Mouse (Mus musculus): ENCODE data around the gene Plekhm3. TPM values are rescaled to one million over a fixed set of nuclear protein-coding genes. Genes with fewer than 3 reads are reported as not detected.
"Not testable (repeated sequence)": the region's sequence is repeated elsewhere in the genome, so short reads cannot be mapped to it uniquely, and the experiment has no call there.

The Plekhm3 gene
- polyA plus RNA-seq (2015; fragmentation: Nextera tagmentation; extraction: Ambion mirVana), result 7.5 and 9.4 TPM in 2 replicates

- Histone ChIP-seq H3K27ac (peak within 1 kb of the TSS; percentile 76), H3K9ac (peak within 1 kb of the TSS; percentile 91), H3K4me3 (peak within 1 kb of the TSS; percentile 83), H3K9me3 (replicated peaks) (no peaks in the 10 kb centered on the region), H3K4me2 (peak within 1 kb of the TSS; percentile 61), H3K36me3 (ENCODE audit: poor library complexity, severe bottlenecking) (no peaks in the 10 kb centered on the region), H3K27me3 (no peaks in the 10 kb centered on the region), H3K4me1 (0 out of 2 replicates have a peak, but pooled peaks cover 3% of the 10 kb centered on the region)
- ATAC-seq, result peak; percentile 95
- WGBS, result 1% methylated on average over 43 of the region's 43 CpGs
These were observed at the start of gene Plekhm3 for GRCm38 (mm10) chr1:64956479-64956961. Plekhm3 (minus strand) TSS chr1:64956824.

DNA sequence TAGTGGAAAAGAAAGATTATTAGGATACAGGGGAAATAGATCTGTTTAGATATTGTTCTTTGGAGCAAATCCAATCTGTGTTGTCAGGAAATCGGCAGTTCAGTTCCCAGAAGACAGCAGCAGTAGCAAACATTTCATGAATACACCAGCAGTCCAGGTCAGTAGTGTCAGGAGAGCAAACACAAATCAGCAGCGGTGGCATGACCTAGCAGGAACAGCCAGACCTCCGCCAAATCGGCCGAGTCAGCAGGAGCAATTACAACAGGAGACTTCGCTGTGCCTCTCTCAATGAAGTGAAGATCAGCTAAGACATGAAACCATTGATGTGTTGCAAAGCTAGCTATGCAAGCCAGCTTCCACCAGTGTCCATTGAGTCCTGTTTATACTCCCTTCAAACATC, 49.0 kb upstream of the Plekhm3 start:
- Histone ChIP-seq H3K4me3 (no peak overlapping the region), H3K4me1 (no peaks in the 10 kb centered on the region), H3K27me3 (no peaks in the 10 kb centered on the region), H3K9me3 (replicated peaks) (no peaks in the 10 kb centered on the region), H3K27ac (no peak overlapping the region), H3K36me3 (ENCODE audit: poor library complexity, severe bottlenecking) (no peaks in the 10 kb centered on the region), H3K9ac (no peak overlapping the region), H3K4me2 (no peak overlapping the region)
- no peak for ATAC-seq
- 95% methylated on average over 6 of the region's 6 CpGs for WGBS

DNA sequence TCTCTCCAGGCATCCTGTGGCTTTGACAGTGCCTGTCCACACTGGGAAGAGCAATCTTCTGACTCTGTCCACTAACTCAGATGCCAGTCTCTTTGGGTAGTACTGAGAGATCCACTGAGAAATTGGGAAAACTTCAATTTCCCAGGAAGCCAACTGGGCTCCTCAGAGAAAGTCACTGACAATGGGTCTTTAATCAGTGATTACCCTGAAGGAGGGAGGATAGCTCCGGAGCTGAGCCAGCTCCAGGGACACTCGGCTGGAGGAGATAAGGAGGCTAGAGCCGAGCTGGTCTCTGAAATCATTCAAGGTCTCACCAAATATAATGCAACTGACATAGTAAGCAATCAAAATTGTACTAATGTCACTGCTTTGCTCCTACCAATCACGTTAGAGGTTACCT, 47.9 kb upstream of the Plekhm3 start:
- Histone ChIP-seq H3K4me2 (no peak overlapping the region), H3K4me3 (no peak overlapping the region), H3K27me3 (no peaks in the 10 kb centered on the region), H3K9ac (no peak overlapping the region), H3K27ac (no peak overlapping the region), H3K4me1 (no peaks in the 10 kb centered on the region), H3K36me3 (ENCODE audit: poor library complexity, severe bottlenecking) (no peaks in the 10 kb centered on the region), H3K9me3 (replicated peaks) (no peaks in the 10 kb centered on the region)
- 90% methylated on average over 4 of the region's 4 CpGs for WGBS
- ATAC-seq, result no peak

DNA sequence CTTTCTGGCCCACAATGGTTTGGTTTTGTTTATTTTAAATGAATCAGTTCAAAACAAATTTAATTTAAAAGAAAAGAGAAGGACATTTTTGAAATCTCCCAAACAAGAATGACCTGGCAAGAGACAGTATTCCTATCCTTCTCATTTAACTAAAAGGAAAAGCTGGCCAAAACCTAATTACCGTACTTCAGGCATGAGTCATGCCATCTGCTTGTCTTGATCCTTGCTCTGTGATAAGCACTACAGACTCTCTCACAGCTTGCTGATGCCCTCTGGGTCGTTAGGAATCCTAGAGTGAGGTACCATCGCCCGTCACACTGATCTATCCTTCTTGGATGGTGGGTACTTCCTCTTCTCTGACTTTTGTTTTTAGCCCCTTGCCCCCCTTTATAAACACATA, 36.6 kb upstream of the Plekhm3 start:
- Histone ChIP-seq H3K9me3 (replicated peaks) (no peaks in the 10 kb centered on the region), H3K4me1 (no peaks in the 10 kb centered on the region), H3K4me3 (no peak overlapping the region), H3K9ac (no peak overlapping the region), H3K4me2 (no peak overlapping the region), H3K36me3 (ENCODE audit: poor library complexity, severe bottlenecking) (no peaks in the 10 kb centered on the region), H3K27me3 (no peaks in the 10 kb centered on the region), H3K27ac (no peak overlapping the region)
- 76% methylated on average over 4 of the region's 4 CpGs for WGBS
- no peak for ATAC-seq

- no peak for ATAC-seq
- no peaks in the 10 kb centered on the region for H3K36me3 ChIP-seq (ENCODE audit: poor library complexity, severe bottlenecking)
- no peak overlapping the region for H3K27ac ChIP-seq
- no peaks in the 10 kb centered on the region for H3K4me1 ChIP-seq
- no peak overlapping the region for H3K9ac ChIP-seq
- H3K9me3 ChIP-seq (replicated peaks), result no peaks in the 10 kb centered on the region
- no peak overlapping the region for H3K4me3 ChIP-seq
- no peak overlapping the region for H3K4me2 ChIP-seq
- peaks cover 9% of the 10 kb centered on the region; the same call in 1 of the 2 replicates for H3K27me3 ChIP-seq
These were observed 31.6 kb upstream of the Plekhm3 start for GRCm38 (mm10) chr1:64988176-64988575.

DNA sequence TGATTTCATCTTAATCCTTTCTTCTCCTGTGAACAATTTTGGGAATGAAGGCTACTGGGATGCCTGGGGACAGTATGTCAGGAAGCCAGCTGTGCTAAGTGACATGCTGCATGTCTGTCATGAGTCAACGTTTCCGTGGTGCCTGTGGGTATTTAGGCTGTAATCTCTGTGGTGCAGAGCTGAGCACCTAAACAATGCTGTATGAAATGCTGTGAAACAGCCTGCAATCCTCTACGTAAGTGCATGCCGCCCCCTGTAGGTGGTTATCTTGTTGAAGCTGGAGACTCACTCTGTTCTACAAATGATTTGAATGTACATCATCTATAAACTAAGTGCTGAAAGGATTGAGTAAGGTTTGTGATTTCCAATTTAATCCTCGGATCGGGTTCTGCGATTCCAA, 29.5 kb upstream of the Plekhm3 start:
- Histone ChIP-seq H3K4me3 (no peak overlapping the region), H3K36me3 (ENCODE audit: poor library complexity, severe bottlenecking) (no peaks in the 10 kb centered on the region), H3K4me2 (no peak overlapping the region), H3K27ac (no peak overlapping the region), H3K27me3 (peaks cover 14% of the 10 kb centered on the region; the same call in 1 of the 2 replicates), H3K9me3 (replicated peaks) (no peaks in the 10 kb centered on the region), H3K9ac (no peak overlapping the region), H3K4me1 (no peaks in the 10 kb centered on the region)
- WGBS, result 34% methylated on average over 7 of the region's 7 CpGs
- 0 out of 2 replicates have a peak, but pooled peaks have one; percentile 36 for ATAC-seq

DNA sequence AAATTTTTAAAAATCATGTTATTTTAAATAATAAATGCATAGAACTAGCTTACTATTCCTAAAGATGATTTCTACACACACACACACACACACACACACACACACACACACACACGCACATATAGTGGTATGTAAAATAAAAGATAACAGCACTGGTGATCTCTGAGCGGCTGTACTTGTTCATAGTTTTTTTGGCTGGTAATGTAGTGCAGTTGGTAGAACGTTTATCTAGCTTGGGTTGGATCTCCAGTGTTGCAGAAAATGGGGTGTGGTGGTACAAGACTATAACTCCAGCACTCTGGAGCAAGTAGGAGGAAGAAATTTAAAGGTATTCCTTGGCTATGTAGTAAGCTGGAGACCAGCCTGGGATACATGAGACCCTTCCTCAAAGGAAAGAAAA, 26.6 kb upstream of the Plekhm3 start:
- no peak for ATAC-seq
- Histone ChIP-seq H3K9ac (no peak overlapping the region), H3K36me3 (ENCODE audit: poor library complexity, severe bottlenecking) (no peaks in the 10 kb centered on the region), H3K27ac (no peak overlapping the region), H3K4me1 (no peaks in the 10 kb centered on the region), H3K4me2 (no peak overlapping the region), H3K27me3 (peaks cover 34% of the 10 kb centered on the region), H3K4me3 (no peak overlapping the region), H3K9me3 (replicated peaks) (no peaks in the 10 kb centered on the region)
- 81% methylated on average over 3 of the region's 3 CpGs for WGBS

DNA sequence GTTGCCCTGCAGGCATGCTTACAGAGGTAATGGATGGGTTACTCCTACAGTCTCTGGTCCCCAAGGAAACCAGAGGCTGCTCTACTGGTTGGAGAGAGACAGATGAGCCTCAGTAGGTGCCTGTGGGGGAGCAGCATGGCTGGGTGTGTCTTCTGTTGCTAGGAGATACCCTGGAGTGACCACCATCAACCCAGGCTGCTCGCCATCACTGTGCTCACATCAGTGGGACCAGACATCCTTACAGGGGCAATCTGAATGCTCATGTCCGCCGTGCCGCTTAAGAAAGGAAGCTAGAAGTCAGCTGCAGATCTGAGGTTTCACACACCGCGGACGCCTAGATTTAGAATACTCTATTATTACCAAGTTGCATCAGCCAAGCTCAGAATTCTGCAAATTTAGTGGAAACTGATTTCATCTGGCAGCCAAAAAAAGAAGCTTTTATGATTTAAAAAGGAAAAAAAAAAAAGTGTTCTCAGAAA, 21.7 kb upstream of the Plekhm3 start:
- WGBS, result 70% methylated on average over 7 of the region's 7 CpGs
- H3K27me3 ChIP-seq, result peaks cover 64% of the 10 kb centered on the region

GRCm38 (mm10) chr1:64975346-64975745, 18.7 kb upstream of the Plekhm3 start:
- no peak overlapping the region for H3K27ac ChIP-seq
- under 1% methylated on average over 7 of the region's 7 CpGs for WGBS

More for the DNA sequence above, 21.7 kb upstream of the Plekhm3 start:
- ATAC-seq, result no peak
- Histone ChIP-seq H3K9me3 (replicated peaks) (no peaks in the 10 kb centered on the region), H3K27ac (no peak overlapping the region), H3K4me2 (no peak overlapping the region), H3K4me3 (no peak overlapping the region), H3K4me1 (peaks cover 12% of the 10 kb centered on the region), H3K36me3 (ENCODE audit: poor library complexity, severe bottlenecking) (no peaks in the 10 kb centered on the region), H3K9ac (no peak overlapping the region)

GRCm38 (mm10) chr1:64970685-64971084, 14.1 kb upstream of the Plekhm3 start:
- ATAC-seq, result no peak
- H3K36me3 ChIP-seq (ENCODE audit: poor library complexity, severe bottlenecking), result no peaks in the 10 kb centered on the region
- 85% methylated on average over 5 of the region's 5 CpGs for WGBS
- peaks cover 44% of the 10 kb centered on the region for H3K27me3 ChIP-seq
- no peaks in the 10 kb centered on the region for H3K9me3 ChIP-seq (replicated peaks)
- H3K9ac ChIP-seq, result no peak overlapping the region
- H3K4me1 ChIP-seq, result peaks cover 8% of the 10 kb centered on the region
- no peak overlapping the region for H3K4me2 ChIP-seq
- H3K27ac ChIP-seq, result no peak overlapping the region
- no peak overlapping the region for H3K4me3 ChIP-seq

More at GRCm38 (mm10) chr1:64975346-64975745, 18.7 kb upstream of the Plekhm3 start:
- no peaks in the 10 kb centered on the region for H3K36me3 ChIP-seq (ENCODE audit: poor library complexity, severe bottlenecking)
- peak overlapping the region; percentile 16; the same call in 1 of the 2 replicates for H3K9ac ChIP-seq
- ATAC-seq, result peak; percentile 88
- peak overlapping the region; percentile 35 for H3K4me2 ChIP-seq
- no peaks in the 10 kb centered on the region for H3K9me3 ChIP-seq (replicated peaks)
- H3K27me3 ChIP-seq, result peaks cover 81% of the 10 kb centered on the region
- no peak overlapping the region for H3K4me3 ChIP-seq
- H3K4me1 ChIP-seq, result peaks cover 12% of the 10 kb centered on the region

GRCm38 (mm10) chr1:64957021-64957489, 431 bp upstream of the Plekhm3 start:
- ATAC-seq, result peak; percentile 36

GRCm38 (mm10) chr1:64954786-64955185, 1.8 kb downstream of the Plekhm3 start:
- H3K4me1 ChIP-seq; H3K9me3 ChIP-seq (replicated peaks); ATAC-seq; H3K4me3 ChIP-seq; H3K4me2 ChIP-seq; H3K27ac ChIP-seq; H3K9ac ChIP-seq; H3K27me3 ChIP-seq; H3K36me3 ChIP-seq (ENCODE audit: poor library complexity, severe bottlenecking): not testable (repeated sequence)
- WGBS, result 88% methylated on average over 7 of the region's 7 CpGs

More at GRCm38 (mm10) chr1:64957021-64957489, 431 bp upstream of the Plekhm3 start:
- Histone ChIP-seq H3K4me2 (peak overlapping the region; percentile 61), H3K9me3 (replicated peaks) (no peaks in the 10 kb centered on the region), H3K9ac (peak overlapping the region; percentile 91), H3K27ac (peak overlapping the region; percentile 76), H3K4me3 (peak overlapping the region; percentile 83), H3K27me3 (no peaks in the 10 kb centered on the region), H3K4me1 (0 out of 2 replicates have a peak, but pooled peaks cover 3% of the 10 kb centered on the region), H3K36me3 (ENCODE audit: poor library complexity, severe bottlenecking) (no peaks in the 10 kb centered on the region)
- 46% methylated on average over 8 of the region's 8 CpGs for WGBS

GRCm38 (mm10) chr1:64950271-64950670, 6.4 kb downstream of the Plekhm3 start:
- ATAC-seq, result no peak
- 98% methylated on average over 3 of the region's 3 CpGs for WGBS
- Histone ChIP-seq H3K27me3 (no peaks in the 10 kb centered on the region), H3K4me2 (no peak overlapping the region), H3K36me3 (ENCODE audit: poor library complexity, severe bottlenecking) (no peaks in the 10 kb centered on the region), H3K9ac (no peak overlapping the region), H3K4me1 (no peaks in the 10 kb centered on the region), H3K27ac (no peak overlapping the region), H3K4me3 (no peak overlapping the region), H3K9me3 (replicated peaks) (no peaks in the 10 kb centered on the region)
